8 mouse cellular contexts compared by ENCODE assay signal in genomic region chr5:64802795-64803719, GRCm38 (mm10). TPM values are rescaled to one million over a fixed set of nuclear protein-coding genes. Genes with fewer than 3 reads are reported as not detected.
DNase-seq lines count a peak whose midpoint lies in the region; ATAC-seq and TF ChIP-seq lines count a peak whose summit lies in the region.

TSS of gene Klf3 (plus strand) at chr5:64803388.

- H3K9me3 ChIP-seq in heart, embryonic 10.5 days, result 0 out of 2 replicates have a peak, but pooled peaks cover 5% of the 10 kb centered on the region
- H3K9me3 ChIP-seq in kidney, embryonic 14.5 days (ENCODE audit: control insufficient read depth, low read length), result peaks cover 6% of the 10 kb centered on the region; the same call in 1 of the 2 replicates

- H3K36me3 ChIP-seq in heart, embryonic 10.5 days, result no peaks in the 10 kb centered on the region
- H3K36me3 ChIP-seq in kidney, embryonic 14.5 days (ENCODE audit: control insufficient read depth, insufficient read depth, low read length), result no peaks in the 10 kb centered on the region
- no peaks in the 10 kb centered on the region for H3K36me3 ChIP-seq in liver, adult 2 months (ENCODE audit: control insufficient read depth, insufficient read depth, low read length)

- TF ChIP-seq POLR2A in bone marrow macrophage, adult 2 months (IDR thresholded peaks at IDR 0.05; ENCODE audit: borderline replicate concordance, low read depth, low read length), result peak; percentile 86
- TF ChIP-seq POLR2A in embryonic fibroblast, embryonic 13.5 days (IDR thresholded peaks at IDR 0.05; ENCODE audit: low read depth, low read length), result peak; percentile 82
- peak; percentile 95 for TF ChIP-seq POLR2A in liver, adult 2 months (IDR thresholded peaks at IDR 0.05; ENCODE audit: extremely low read depth, insufficient read depth, low read length)

- WGBS in heart, embryonic 10.5 days, result under 1% methylated on average over 100 of the region's 116 CpGs
- WGBS in kidney, embryonic 14.5 days, result under 1% methylated on average over 65 of the region's 116 CpGs
- WGBS in liver, adult 2 months, result under 1% methylated on average over 90 of the region's 116 CpGs

- H3K9ac ChIP-seq in kidney, embryonic 14.5 days (ENCODE audit: low read depth, low read length), result peak within 1 kb of the TSS; percentile 93
- H3K9ac ChIP-seq in liver, adult 2 months (ENCODE audit: low read depth, low read length), result peak within 1 kb of the TSS; percentile 98

- H3K27me3 ChIP-seq in heart, embryonic 10.5 days (ENCODE audit: insufficient read depth, poor library complexity, severe bottlenecking), result no peaks in the 10 kb centered on the region
- no peaks in the 10 kb centered on the region for H3K27me3 ChIP-seq in kidney, embryonic 14.5 days (ENCODE audit: control insufficient read depth, insufficient read depth, low read length)
- H3K27me3 ChIP-seq in liver, adult 2 months (ENCODE audit: control insufficient read depth, insufficient read depth, low read length), result no peaks in the 10 kb centered on the region

- H3K4me1 ChIP-seq in bone marrow macrophage, adult 2 months (ENCODE audit: control insufficient read depth, insufficient read depth, low read length), result peaks cover 13% of the 10 kb centered on the region
- peaks cover 1% of the 10 kb centered on the region; the same call in 1 of the 2 replicates for H3K4me1 ChIP-seq in embryonic fibroblast, embryonic 13.5 days (ENCODE audit: control insufficient read depth, insufficient read depth, low read length)
- peaks cover 48% of the 10 kb centered on the region for H3K4me1 ChIP-seq in heart, embryonic 10.5 days
- peaks cover 21% of the 10 kb centered on the region for H3K4me1 ChIP-seq in kidney, embryonic 14.5 days (ENCODE audit: control insufficient read depth, insufficient read depth, low read length)
- H3K4me1 ChIP-seq in liver, adult 2 months (ENCODE audit: control insufficient read depth, insufficient read depth, low read length), result peaks cover 6% of the 10 kb centered on the region

- H3K4me2 ChIP-seq in kidney, embryonic 14.5 days (replicated peaks; ENCODE audit: low read depth, low read length), result peak within 1 kb of the TSS; percentile 78

- TF ChIP-seq CTCF in bone marrow macrophage, adult 2 months (IDR thresholded peaks at IDR 0.05; ENCODE audit: low read depth, low read length), result no peak
- TF ChIP-seq CTCF in embryonic fibroblast, embryonic 13.5 days (IDR thresholded peaks at IDR 0.05; ENCODE audit: borderline replicate concordance, insufficient read depth, low read length), result no peak
- no peak for TF ChIP-seq CTCF in liver, adult 2 months (IDR thresholded peaks at IDR 0.05; ENCODE audit: low read depth, low read length)

- peak within 1 kb of the TSS; percentile 89 for H3K27ac ChIP-seq in bone marrow macrophage, adult 2 months (ENCODE audit: insufficient read depth, low read depth, low read length)
- peak within 1 kb of the TSS; percentile 96 for H3K27ac ChIP-seq in embryonic fibroblast, embryonic 13.5 days (ENCODE audit: insufficient read depth, low read length)
- peak within 1 kb of the TSS; percentile 99 for H3K27ac ChIP-seq in heart, embryonic 10.5 days
- peak within 1 kb of the TSS; percentile 96 for H3K27ac ChIP-seq in kidney, embryonic 14.5 days (ENCODE audit: low read depth, low read length)
- peak within 1 kb of the TSS; percentile 97 for H3K27ac ChIP-seq in liver, adult 2 months (replicated peaks; ENCODE audit: insufficient read depth, low read depth, low read length)

- peak; percentile 96 for ATAC-seq in kidney, embryonic 14.5 days (ENCODE audit: low FRiP score, low TSS enrichment)
- peak; percentile 44 for ATAC-seq in monocyte, adult 5-6 weeks (replicated peaks; ENCODE audit: insufficient number of reproducible peaks, low FRiP score, low TSS enrichment, poor library complexity, severe bottlenecking)

- peaks cover 13% of the 10 kb centered on the region; the same call in 1 of the 2 replicates for H3K79me2 ChIP-seq in liver, adult 2 months (ENCODE audit: control insufficient read depth, insufficient read depth, low read length)

- peak; percentile 85 to 87 for DNase-seq in B cell, adult 2 months
- peak; percentile 97 for DNase-seq in heart, embryonic 10.5 days (ENCODE audit: low spot score)
- DNase-seq in liver, adult 2 months (ENCODE audit: extremely low read depth, low read depth, low spot score), result peak; percentile 86
- DNase-seq in spleen, postnatal 4 days (ENCODE audit: low spot score in 2 of 2), result peak; percentile 96 to 98

- H3K4me3 ChIP-seq in bone marrow macrophage, adult 2 months (ENCODE audit: insufficient read depth, low read length), result peak within 1 kb of the TSS; percentile 79
- peak within 1 kb of the TSS; percentile 95 for H3K4me3 ChIP-seq in embryonic fibroblast, embryonic 13.5 days (ENCODE audit: insufficient read depth, low read length)
- peak within 1 kb of the TSS; percentile 96 for H3K4me3 ChIP-seq in heart, embryonic 10.5 days
- peak within 1 kb of the TSS; percentile 73 for H3K4me3 ChIP-seq in kidney, embryonic 14.5 days (ENCODE audit: low read length)
- H3K4me3 ChIP-seq in liver, adult 2 months (ENCODE audit: insufficient read depth, low read depth, low read length), result peak within 1 kb of the TSS; percentile 93

RNA-seq across cellular contexts. Expression of gene Klf3, which starts in this region (rescaled TPM):
- polyA plus RNA-seq in bone marrow macrophage, adult 2 months (2012; ENCODE audit: insufficient read depth, insufficient read length, missing spikeins), result 52.7 and 61.6 TPM in 2 replicates
- 105 and 107 TPM in 2 replicates for polyA plus RNA-seq in embryonic fibroblast, embryonic 13.5 days (2011; ENCODE audit: insufficient read length, low read depth, missing spikeins)
- 49.6 and 61.8 TPM in 2 replicates for polyA plus RNA-seq in heart, embryonic 10.5 days (2016; fragmentation: Nextera tagmentation; extraction: Ambion mirVana)
- polyA plus RNA-seq in kidney, embryonic 14.5 days (2014; fragmentation: Nextera tagmentation; extraction: Ambion mirVana), result 45.1 and 78.4 TPM in 2 replicates
- total RNA-seq in liver, adult 2 months (2014; rRNA removed), result 17.8 and 18.3 TPM in 2 replicates
- polyA plus RNA-seq in liver, adult 2 months (2012; rRNA removed), result 35.7 and 39.9 TPM in 2 replicates
- total RNA-seq in monocyte, adult 5-6 weeks (2017), result 144 to 183 TPM (median 159 TPM) in 3 replicates

Comparison
In these comparisons a context has a peak if more than half of its experiments do, and no peak if none do; other contexts are left out.
1. Peak in every context shown above with its lines: DNase-seq, ATAC-seq, H3K4me3 ChIP-seq and H3K27ac ChIP-seq.